Mouse (Mus musculus): ENCODE data around the gene Crygn. TPM values are rescaled to one million over a fixed set of nuclear protein-coding genes. Genes with fewer than 3 reads are reported as not detected.
A peak's percentile ranks its signal among the peaks of the same experiment; 100 is the strongest.

Crygn gene
- total RNA-seq, 2 experiments from 2014 or later = 6.0 to 6.2 TPM

DNA sequence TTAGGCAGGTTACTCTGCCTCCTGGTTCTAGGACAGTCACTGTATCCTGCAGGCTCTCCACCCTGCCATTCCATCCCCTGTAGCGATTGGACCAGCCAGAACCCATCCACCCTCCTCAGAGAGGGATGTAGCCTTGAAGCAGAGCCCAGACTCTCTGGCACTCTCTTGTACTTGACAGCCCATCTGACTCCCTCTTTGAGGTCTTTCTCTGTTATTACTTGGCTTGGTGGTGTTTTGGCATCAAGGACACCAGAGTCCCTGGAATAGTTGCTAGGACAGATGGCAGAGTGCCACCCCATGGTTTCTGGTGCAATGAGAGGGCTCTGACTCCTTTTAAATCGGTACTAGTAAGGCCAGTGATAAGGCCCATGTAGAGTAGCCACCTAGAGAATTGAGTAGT lies 44.6 kb downstream of the Crygn start:
- DNase-seq (ENCODE audit: low spot score in 2 of 2) = peak in 1 of 2 experiments; percentile 28

DNA sequence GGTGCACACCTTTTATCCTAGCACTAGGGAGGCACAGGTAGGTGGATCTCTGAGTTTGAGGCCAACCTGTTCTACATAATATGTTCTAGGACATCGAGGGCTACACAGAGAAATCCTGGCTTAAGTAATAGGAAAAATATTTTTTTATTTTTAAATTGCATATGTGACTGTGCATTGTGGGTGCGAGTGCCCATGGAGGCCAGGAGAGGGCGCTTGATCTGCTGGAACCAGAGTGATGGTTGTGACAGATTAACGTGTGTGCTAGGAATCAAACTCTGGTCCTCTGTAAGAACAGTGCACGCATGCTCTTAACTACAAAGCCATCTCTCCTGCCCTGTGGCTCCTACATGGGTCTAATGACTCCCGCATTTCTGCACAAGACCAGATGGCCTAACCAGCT lies 46.2 kb downstream of the Crygn start:
- no peak for DNase-seq (ENCODE audit: low spot score in 2 of 2)

DNA sequence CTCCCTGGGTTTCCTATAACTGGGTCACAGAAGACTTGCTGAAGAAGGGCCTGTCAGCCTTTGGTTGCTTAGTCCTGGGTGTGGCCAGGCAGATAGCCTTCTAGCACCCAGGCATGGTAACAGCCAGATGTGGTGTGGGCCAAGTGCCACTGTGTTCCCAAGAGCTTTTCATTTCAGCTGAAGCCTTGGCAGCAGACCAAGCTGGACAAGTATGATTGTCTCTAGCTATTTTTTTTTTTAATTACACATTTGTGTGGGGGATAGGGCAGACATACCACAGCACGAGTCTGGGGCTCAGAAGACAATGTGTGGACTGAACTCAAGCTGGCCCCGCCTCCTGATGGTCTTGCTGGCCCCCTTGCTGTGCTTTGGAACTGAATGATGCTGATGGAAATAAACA lies 47.8 kb downstream of the Crygn start:
- DNase-seq (ENCODE audit: low spot score in 2 of 2) = no peak

DNA sequence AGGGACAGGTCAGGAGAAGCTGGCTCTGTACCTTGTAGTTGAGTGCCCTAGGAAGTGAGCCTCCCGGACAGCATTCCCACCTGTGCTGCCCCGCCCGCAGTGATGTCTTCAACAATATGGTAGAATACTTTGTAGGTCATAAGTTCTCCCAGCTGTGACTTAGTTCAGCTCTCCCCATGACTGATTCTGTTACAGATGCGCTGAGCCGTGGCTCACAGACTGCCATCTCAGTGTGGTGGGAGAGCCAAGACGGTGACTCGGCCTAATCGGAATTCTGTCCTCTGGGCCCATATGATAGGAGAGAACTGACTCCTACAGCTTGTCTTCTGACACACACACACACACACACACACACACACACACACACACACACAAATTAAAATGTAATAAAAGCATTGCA lies 53.2 kb downstream of the Crygn start:
- DNase-seq (ENCODE audit: low spot score in 2 of 2) = no peak

DNA sequence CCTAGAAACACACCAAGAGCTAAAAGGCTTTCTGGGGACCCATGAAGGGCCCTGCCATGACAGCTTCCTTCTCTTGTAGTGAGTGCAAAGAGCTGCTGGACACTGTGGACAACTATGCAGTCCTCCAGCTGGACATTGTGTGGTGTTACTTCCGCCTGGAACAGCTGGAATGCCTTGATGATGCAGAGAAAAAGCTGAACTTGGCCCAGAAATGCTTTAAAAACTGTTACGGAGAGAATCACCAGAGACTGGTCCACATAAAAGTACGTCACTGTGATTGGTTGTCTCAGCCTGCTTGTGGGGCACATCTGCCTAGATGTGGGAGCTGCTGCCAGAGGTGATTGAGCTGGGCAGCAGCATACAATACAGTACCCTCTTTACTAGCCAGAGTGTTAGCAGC lies 56.5 kb downstream of the Crygn start:
- no peak for DNase-seq (ENCODE audit: low spot score in 2 of 2)

Other genes starting within 250 kb of the Crygn start
- gene Gbx1, start 230.8 kb downstream of the Crygn start, total RNA-seq (2021) = under 1 TPM in 1 of 2 experiments, not detected in 1; 0.11 TPM
- gene Asb10, start 217.0 kb downstream of the Crygn start, total RNA-seq (2021) = 1 to 10 TPM; 2.6 to 3.0 TPM
- gene 4931409K22Rik, start 201.2 kb downstream of the Crygn start, total RNA-seq (2021) = under 1 TPM in 1 of 2 experiments, not detected in 1; 0.11 TPM
- gene Abcf2, start 180.5 kb downstream of the Crygn start, total RNA-seq (2021) = 10 to 100 TPM; 54.7 to 59.8 TPM
- gene Chpf2, start 171.3 kb downstream of the Crygn start, total RNA-seq (2021) = 10 to 100 TPM; 59.1 to 68.4 TPM
- gene Smarcd3, start 133.6 kb downstream of the Crygn start, total RNA-seq (2021) = 10 to 100 TPM; 27.9 to 30.6 TPM
- gene Nub1, start 72.5 kb downstream of the Crygn start, total RNA-seq (2021) = 10 to 100 TPM; 59.7 to 61.7 TPM
- gene Wdr86, start 27.3 kb downstream of the Crygn start, total RNA-seq (2021) = 1 to 10 TPM; 6.2 to 9.6 TPM
- gene Rheb, start 84.6 kb upstream of the Crygn start, total RNA-seq (2021) = 10 to 100 TPM; 78.2 to 79.1 TPM

Data from adrenal gland, postnatal 4 days (tissue).